Mouse (Mus musculus): ENCODE measurements at regions not wholly inside any gene's neighbourhood (a gene's known extent, or its start where the extent isn't known, plus 50 kb on each side); places are given as distances from the start of the nearest gene placed in this dataset.

DNA sequence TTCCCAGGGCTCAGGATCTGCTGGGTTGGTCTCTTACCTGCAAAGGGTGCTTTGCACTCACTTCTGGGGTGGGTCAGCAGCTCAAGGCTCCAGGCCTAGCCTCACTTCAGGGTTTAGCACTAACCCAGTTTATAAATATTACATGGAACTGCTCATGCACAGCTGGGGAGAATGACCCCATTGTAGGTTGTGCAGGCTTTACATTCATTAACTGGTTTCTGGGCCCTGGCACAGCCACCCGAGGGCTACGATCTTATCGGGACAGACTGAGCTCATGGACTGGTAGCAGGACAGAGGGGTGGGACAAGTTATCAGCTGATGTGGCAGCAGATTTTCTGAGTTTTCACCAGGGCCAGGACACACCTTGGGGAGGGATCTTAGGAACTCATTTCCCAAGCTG is 59.4 kb upstream of the Shh start (continued):
- TF ChIP-seq MAZ (IDR thresholded peaks at IDR 0.05; ENCODE audit: low read depth, low read length) (no peak), JUN (IDR thresholded peaks at IDR 0.05; ENCODE audit: insufficient read depth, low read depth, low read length) (no peak)

DNA sequence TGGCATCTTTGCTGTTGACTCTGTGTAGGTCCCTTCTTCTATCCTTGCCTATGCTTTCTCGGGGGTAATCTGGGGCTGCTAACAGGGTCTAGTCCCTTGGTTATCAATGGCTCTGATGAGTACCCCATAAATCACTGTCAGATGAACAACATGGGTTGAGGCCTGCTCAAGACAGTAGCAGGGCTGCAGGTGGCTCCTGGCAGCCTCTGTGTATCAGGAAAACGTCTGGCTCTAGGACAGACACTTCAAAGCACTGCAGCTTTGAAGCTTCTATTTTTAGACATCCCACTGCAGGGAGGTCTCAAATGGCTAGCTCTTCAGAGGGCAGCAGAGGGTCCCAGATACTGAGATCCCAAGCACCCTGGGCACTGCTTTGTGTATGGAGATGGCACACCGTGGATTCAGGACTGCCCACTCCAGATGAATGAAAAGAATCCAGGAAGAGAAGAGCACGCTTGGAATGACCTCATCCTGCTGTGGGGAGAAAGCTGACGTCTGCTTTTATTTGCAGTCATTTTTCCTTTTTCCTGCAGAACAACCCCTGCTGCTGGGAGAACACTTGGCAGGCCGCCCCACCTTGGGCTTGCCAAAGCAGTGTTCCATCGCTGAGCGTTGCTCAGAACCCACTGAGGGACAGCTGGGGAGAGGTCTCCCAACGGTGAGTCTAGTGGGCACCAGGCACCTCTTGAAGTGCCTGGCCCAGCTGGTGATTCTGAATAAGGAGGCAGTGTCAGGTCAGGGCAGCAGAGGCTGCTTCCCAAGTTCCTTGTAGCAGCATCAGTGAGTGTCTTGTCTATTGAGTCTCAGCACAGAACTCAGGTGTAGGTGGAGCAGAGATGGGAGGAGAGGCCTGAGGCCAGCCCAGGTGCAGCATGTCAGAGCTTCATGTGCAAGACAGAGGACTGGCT is 54.0 kb upstream of the Shh start:
- in situ Hi-C loops (cut with MboI; ENCODE audit: low pct_ligation_motif_present, low pct_unique_long_range_greater_than_20kb, low sequenced_read_pairs) (no loop called here), dilution Hi-C loops (cut with MboI; ENCODE audit: extremely low pct_ligation_motif_present, extremely low pct_unique_long_range_greater_than_20kb, low sequenced_read_pairs) (no loop called here)
- DNase-seq (ENCODE audit: extremely low read depth), result no peak
- peaks cover 16% of the 10 kb centered on the region for H3K27me3 ChIP-seq (replicated peaks)
- no peaks in the 10 kb centered on the region for H3K4me1 ChIP-seq (ENCODE audit: control insufficient read depth in 1 of 2, insufficient read depth in 2 of 2)
- H3K36me3 ChIP-seq (replicated peaks in 1 of 2; ENCODE audit: control insufficient read depth in 1 of 2, insufficient read depth in 1 of 2, low read length in 1 of 2), result no peaks in the 10 kb centered on the region
- H3K4me3 ChIP-seq (replicated peaks in 1 of 3; ENCODE audit: low read depth in 2 of 3, low read length in 2 of 3, poor library complexity in 1 of 3), result no peak overlapping the region
- no peak overlapping the region for H3K4me2 ChIP-seq (ENCODE audit: insufficient read depth, low read depth, poor library complexity, severe bottlenecking)
- no peaks in the 10 kb centered on the region for H3K9me3 ChIP-seq (replicated peaks; ENCODE audit: low read length)
- TF ChIP-seq PAX5 (IDR thresholded peaks at IDR 0.05; ENCODE audit: low read length), result no peak
- H3K27ac ChIP-seq (ENCODE audit: insufficient read depth, low read depth), result no peak overlapping the region
- no peaks in the 10 kb centered on the region for H3K79me2 ChIP-seq (replicated peaks; ENCODE audit: control insufficient read depth, extremely low read depth, insufficient read depth, poor library complexity, severe bottlenecking)
- no peak overlapping the region for H3K9ac ChIP-seq (ENCODE audit: insufficient read depth, low read depth)

- H3K27me3 ChIP-seq (replicated peaks), result peaks cover 8% of the 10 kb centered on the region
- no peak for DNase-seq (ENCODE audit: extremely low read depth)
- no peaks in the 10 kb centered on the region for H3K79me2 ChIP-seq (replicated peaks; ENCODE audit: control insufficient read depth, extremely low read depth, insufficient read depth, poor library complexity, severe bottlenecking)
- H3K4me2 ChIP-seq (ENCODE audit: insufficient read depth, low read depth, poor library complexity, severe bottlenecking), result no peak overlapping the region
- TF ChIP-seq CTCF (conservative IDR thresholded peaks at IDR 0.05 in 1 of 2, IDR thresholded peaks at IDR 0.05 in 1 of 2; ENCODE audit: low read depth in 2 of 2, low read length in 2 of 2) (peak in 1 of 2 experiments; percentile 16; a peak in 1 of 4 replicates), SMC3 (IDR thresholded peaks at IDR 0.05; ENCODE audit: low read depth, low read length) (peak; percentile 13; the same call in 1 of the 2 replicates), MXI1 (IDR thresholded peaks at IDR 0.05; ENCODE audit: low read depth, low read length) (no peak)
- in situ Hi-C loops (cut with MboI; ENCODE audit: low pct_ligation_motif_present, low pct_unique_long_range_greater_than_20kb, low sequenced_read_pairs) (no loop called here), dilution Hi-C loops (cut with MboI; ENCODE audit: extremely low pct_ligation_motif_present, extremely low pct_unique_long_range_greater_than_20kb, low sequenced_read_pairs) (no loop called here)
- no peak overlapping the region for H3K27ac ChIP-seq (ENCODE audit: insufficient read depth, low read depth)
- no peaks in the 10 kb centered on the region for H3K4me1 ChIP-seq (ENCODE audit: control insufficient read depth in 1 of 2, insufficient read depth in 2 of 2)
- no peak overlapping the region for H3K9ac ChIP-seq (ENCODE audit: insufficient read depth, low read depth)
- H3K9me3 ChIP-seq (replicated peaks; ENCODE audit: low read length), result no peaks in the 10 kb centered on the region
- no peak overlapping the region for H3K4me3 ChIP-seq (replicated peaks in 1 of 3; ENCODE audit: low read depth in 2 of 3, low read length in 2 of 3, poor library complexity in 1 of 3)
- no peaks in the 10 kb centered on the region for H3K36me3 ChIP-seq (replicated peaks in 1 of 2; ENCODE audit: control insufficient read depth in 1 of 2, insufficient read depth in 1 of 2, low read length in 1 of 2)
Measured at GRCm38 (mm10) chr5:28519059-28519543, 52.0 kb upstream of the Shh start.
